Mouse (Mus musculus): ENCODE measurements around the gene Olfr799.

- no peak for TF ChIP-seq CTCF (IDR thresholded peaks at IDR 0.05; ENCODE audit: borderline replicate concordance, control insufficient read depth, extremely low read depth, insufficient read depth, low read length, poor library complexity)
- no peak for TF ChIP-seq POLR2A (IDR thresholded peaks at IDR 0.05; ENCODE audit: control insufficient read depth, extremely low read depth, insufficient read depth, low read length, poor library complexity)
These were observed 20.1 kb downstream of the Olfr799 start, which contains the start of gene Olfr800 for GRCm38 (mm10) chr10:129657394-129657793.

All from thymus, adult 2 months (tissue).